Mouse (Mus musculus): ENCODE results near the gene Ucp2.

Ucp2 gene

GRCm38 (mm10) chr7:100493117-100493483, at the start of gene Ucp2:
TSS of gene Ucp2 (plus strand) at chr7:100493337.
- peak; percentile 77 for DNase-seq (ENCODE audit: low read depth, low spot score)

DNA sequence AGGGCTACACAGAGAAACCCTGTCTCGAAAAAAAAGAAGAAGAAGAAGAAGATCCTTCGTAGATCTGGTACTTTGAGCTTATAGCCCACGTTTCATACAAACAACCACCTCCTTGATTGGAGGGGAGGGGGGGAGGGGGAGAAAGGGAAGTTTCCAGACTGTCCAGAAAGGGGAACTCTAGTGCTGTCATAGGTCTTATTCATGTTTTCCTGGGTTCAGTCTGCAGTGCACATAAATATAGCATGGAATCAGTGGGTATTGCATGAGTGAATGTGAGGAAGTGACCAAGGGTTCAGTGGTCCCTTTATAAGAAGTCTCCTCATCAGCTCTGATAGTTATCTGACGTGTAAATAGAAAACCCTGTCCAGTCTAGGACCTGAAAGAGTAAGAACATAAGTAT, 49.4 kb upstream of the Ucp2 start:
- no peak for DNase-seq (ENCODE audit: low read depth, low spot score)

- no peak for DNase-seq (ENCODE audit: low read depth, low spot score)
Measured at GRCm38 (mm10) chr7:100446271-100446670, 46.9 kb upstream of the Ucp2 start.

DNA sequence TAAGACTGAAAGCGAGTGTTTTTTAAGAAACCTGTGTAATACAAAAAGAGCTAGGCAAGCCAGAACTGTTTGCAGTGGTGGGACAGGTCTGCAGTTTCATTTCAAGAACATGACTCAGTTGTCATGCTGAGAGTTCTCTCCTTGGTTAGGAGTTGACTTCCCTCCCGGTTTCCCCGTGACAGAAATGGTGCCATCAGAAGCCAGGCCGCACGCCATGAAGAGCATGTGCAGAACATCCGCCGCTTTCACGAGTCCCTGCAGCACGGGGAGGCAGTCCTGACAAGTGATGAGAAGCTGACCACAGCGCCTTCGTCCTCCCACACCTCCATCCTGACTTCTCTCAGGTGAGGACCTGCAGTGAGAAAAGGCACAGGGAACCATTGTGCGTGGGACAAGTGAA, 44.6 kb upstream of the Ucp2 start:
- no peak for DNase-seq (ENCODE audit: low read depth, low spot score)

DNA sequence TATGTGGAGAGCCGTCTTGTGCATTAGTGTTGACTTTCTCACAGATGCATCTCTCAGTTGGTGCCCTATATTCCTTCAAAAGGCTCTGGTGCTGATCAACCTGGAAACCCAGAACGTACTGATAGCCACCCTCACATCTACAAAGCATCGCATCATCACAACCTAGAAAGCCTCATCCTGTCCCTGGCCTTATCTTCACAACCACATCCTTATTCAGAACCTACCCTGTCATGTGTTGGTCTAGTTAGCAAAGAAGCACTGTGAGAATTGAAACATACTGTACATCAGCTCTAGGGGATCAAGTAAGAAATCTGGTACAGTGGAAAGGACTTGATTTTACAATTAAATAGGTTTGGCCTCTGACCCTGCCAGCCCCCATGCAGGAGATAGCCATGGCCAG, 44.2 kb upstream of the Ucp2 start:
- DNase-seq (ENCODE audit: low read depth, low spot score) = no peak

DNA sequence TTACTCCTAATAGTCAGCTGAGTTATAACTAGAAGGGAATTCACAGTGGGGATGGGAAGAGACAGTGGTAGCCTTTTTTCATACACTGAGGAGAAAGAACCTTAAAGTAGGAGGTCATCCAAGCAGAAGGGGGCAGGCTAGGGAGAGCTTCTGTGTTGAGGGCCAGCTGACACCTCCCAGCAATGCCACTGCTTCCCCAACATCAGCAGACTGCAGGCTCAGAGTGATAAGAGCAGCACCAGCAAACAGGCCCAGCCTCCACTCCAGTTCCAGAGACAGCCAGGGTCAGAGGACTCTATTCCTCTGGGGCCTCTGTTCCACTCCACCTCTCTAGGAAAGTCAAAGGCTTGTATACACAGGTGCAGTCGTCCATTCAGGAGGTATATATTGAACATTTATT, 35.0 kb upstream of the Ucp2 start:
- DNase-seq (ENCODE audit: low read depth, low spot score) = no peak

GRCm38 (mm10) chr7:100459862-100460261, 33.3 kb upstream of the Ucp2 start:
- DNase-seq (ENCODE audit: low read depth, low spot score) = no peak

- no peak for DNase-seq (ENCODE audit: low read depth, low spot score)
Measured at GRCm38 (mm10) chr7:100461621-100462151, 31.5 kb upstream of the Ucp2 start.

GRCm38 (mm10) chr7:100463194-100463593, 29.9 kb upstream of the Ucp2 start:
- DNase-seq (ENCODE audit: low read depth, low spot score) = no peak

GRCm38 (mm10) chr7:100463757-100464156, 29.4 kb upstream of the Ucp2 start:
- DNase-seq (ENCODE audit: low read depth, low spot score) = no peak

DNA sequence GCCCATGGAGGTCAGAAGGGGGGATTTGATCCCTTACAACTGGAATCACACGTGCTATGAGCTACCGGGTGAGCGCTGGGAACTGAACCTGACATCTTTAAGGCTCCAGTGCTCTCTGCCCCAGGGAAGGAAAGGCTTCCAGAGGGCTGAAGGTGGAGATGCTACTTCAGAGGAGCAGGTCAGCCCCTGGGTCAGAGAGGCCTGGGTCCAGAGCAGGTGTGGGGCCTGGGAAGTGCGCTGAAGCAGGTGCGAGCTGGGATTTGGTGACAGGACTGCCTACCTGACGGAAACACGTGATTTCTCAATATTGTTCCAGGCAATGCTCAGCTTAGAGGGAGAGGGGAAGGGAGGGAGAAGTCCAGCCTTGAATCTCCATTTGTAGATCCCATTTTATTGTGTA, 28.9 kb upstream of the Ucp2 start:
- DNase-seq (ENCODE audit: low read depth, low spot score) = no peak

GRCm38 (mm10) chr7:100465248-100465647, 27.9 kb upstream of the Ucp2 start:
- no peak for DNase-seq (ENCODE audit: low read depth, low spot score)

GRCm38 (mm10) chr7:100465656-100466309, 27.4 kb upstream of the Ucp2 start:
- no peak for DNase-seq (ENCODE audit: low read depth, low spot score)

- no peak for DNase-seq (ENCODE audit: low read depth, low spot score)
Measured at GRCm38 (mm10) chr7:100466781-100467510, 26.2 kb upstream of the Ucp2 start.

GRCm38 (mm10) chr7:100468761-100469160, 24.4 kb upstream of the Ucp2 start:
- no peak for DNase-seq (ENCODE audit: low read depth, low spot score)

DNA sequence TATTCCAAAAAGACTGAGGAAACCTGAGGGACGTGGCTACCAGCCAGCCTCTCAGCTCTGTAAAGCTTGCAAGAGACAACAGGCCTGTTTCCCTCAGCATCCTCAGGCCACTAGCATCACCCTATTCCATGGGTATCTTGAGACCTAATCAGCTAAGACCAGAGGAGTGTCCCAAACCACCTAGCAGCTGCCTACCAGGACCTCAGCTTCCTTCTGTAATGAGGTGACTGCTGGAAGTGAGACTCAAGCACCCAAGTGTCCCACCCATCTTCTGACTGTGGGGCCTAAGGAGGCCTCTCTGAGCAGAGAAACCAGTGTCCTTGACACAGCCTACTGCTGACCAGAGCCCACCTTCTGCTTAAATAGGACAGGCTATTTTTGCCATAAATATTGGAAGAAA, 23.6 kb upstream of the Ucp2 start:
- DNase-seq (ENCODE audit: low read depth, low spot score) = no peak

- no peak for DNase-seq (ENCODE audit: low read depth, low spot score)
Measured at GRCm38 (mm10) chr7:100470796-100471406, 22.2 kb upstream of the Ucp2 start.

DNA sequence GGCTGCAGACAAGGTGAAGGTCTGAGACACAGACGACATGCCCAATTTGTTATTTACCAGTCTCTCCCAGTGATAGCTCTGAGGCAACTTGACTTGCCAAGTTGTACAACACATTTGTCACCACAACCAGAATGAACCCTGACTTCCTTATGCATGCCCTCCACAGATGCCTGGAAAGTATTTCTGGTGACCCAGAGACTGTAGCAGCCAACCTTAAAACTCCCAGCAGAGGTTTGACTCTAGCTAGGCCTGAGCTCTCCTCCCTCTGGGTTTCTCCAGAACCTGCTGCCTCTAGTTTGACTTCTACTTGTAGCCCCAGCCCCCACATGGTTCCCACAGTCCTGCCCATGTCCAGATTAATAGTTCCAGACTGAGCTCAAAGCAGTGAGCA, 21.7 kb upstream of the Ucp2 start:
- DNase-seq (ENCODE audit: low read depth, low spot score) = no peak

- DNase-seq (ENCODE audit: low read depth, low spot score) = no peak
Measured at GRCm38 (mm10) chr7:100472777-100473176, 20.4 kb upstream of the Ucp2 start, which contains the start of gene Ucp3. TSS of gene Ucp3 (plus strand) at chr7:100472990.

DNA sequence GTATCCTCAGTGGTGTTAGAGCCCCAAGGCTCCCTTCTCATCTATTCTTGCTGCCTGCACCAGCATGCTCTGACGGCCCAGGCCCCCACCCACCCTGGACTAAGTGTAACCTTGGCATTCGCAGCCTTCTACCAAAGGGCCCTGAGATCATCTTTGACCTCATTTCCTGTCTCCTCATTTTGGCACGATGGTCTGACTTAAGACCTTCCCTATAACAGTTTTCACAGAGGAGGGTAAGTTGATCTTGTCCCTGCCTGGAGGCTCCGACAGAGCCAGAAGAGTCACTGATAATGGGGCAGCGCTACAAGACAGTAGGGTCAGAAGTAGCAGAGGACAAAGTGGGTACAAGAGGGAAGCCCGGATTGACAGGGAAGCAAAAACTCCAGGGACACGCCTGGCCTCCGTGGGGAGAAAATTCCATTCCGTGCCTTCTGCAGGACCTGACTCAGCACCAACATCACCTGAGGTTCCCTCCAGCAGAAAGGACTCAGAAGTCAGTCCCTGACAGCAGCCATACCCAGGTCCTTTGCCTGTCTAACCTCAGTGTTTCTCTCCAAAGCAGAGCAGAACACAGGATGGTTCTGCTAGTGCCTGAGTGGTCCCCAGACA, 19.2 kb upstream of the Ucp2 start:
- DNase-seq (ENCODE audit: low read depth, low spot score) = no peak

- DNase-seq (ENCODE audit: low read depth, low spot score) = no peak
Measured at GRCm38 (mm10) chr7:100474680-100475079, 18.5 kb upstream of the Ucp2 start.

GRCm38 (mm10) chr7:100479100-100479822, 13.9 kb upstream of the Ucp2 start:
- no peak for DNase-seq (ENCODE audit: low read depth, low spot score)
